Comparison of ENCODE assay signal across 10 mouse cellular contexts in the genomic region with DNA sequence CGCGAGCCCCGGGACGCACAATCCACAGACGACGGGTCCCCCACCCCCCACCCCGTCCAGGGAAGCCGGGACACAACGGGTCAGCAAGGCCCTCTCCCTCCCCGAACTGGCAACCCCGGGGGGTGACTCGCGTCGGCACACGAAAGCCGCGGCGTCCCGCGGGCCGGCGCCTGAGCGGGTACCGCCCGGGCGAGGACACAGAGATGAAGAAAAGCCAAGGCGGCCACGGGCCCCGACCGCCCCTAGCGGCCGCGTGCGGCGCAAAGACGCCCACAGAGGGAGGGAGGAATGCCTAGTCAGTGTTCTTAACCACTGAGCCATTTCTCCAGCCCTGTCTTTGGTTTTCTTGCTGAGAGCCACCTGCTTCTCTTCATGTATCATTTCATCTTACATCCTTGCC. TPM values are rescaled to one million over a fixed set of nuclear protein-coding genes. Genes with fewer than 3 reads are reported as not detected.
A peak's percentile ranks its signal among the peaks of the same experiment; 100 is the strongest.
DNase-seq lines count a peak whose midpoint lies in the region; ATAC-seq and TF ChIP-seq lines count a peak whose summit lies in the region.
"Had no signal": no experiment of that assay in that cellular context is flagged by ENCODE, and none has a peak within 500 bp of the region (broad histone marks: within the 10 kb centered on the region; RNA-seq: fewer than 3 reads in every experiment).

No protein-coding gene starts in this region.

- peak; percentile 92 for DNase-seq in forebrain, postnatal 0 days
- DNase-seq in CD8-positive naive resting alpha-beta T cell, adult 2 months (ENCODE audit: low read depth in 2 of 2, low spot score in 2 of 2) = peak; percentile 70 to 81
- peak; percentile 93 for DNase-seq in brain, embryonic 14.5 days (ENCODE audit: low read depth)
- DNase-seq in gastrocnemius, postnatal 10 days = peak; percentile 87
- DNase-seq in layer of hippocampus, postnatal 36 days = peak; percentile 33 to 46
- DNase-seq in ovary, adult 18-20 months (ENCODE audit: low spot score) = peak; percentile 46
- peak; percentile 67 to 68 for DNase-seq in thymus, adult 18-20 months

- H3K9me3 ChIP-seq in forebrain, postnatal 0 days (ENCODE audit: low read length) = no peaks in the 10 kb centered on the region
- no peaks in the 10 kb centered on the region for H3K9me3 ChIP-seq in forebrain, embryonic 16.5 days (ENCODE audit: control insufficient read depth, low read length)
- H3K9me3 ChIP-seq: embryonic facial prominence, embryonic 12.5 days had no signal

- no peak overlapping the region for H3K27ac ChIP-seq in forebrain, postnatal 0 days (ENCODE audit: low read depth, low read length)
- no peak overlapping the region for H3K27ac ChIP-seq in forebrain, embryonic 16.5 days (ENCODE audit: low read length)
- H3K27ac ChIP-seq: embryonic facial prominence, embryonic 12.5 days had no signal

- no peak overlapping the region for H3K4me2 ChIP-seq in forebrain, postnatal 0 days (ENCODE audit: low read depth)
- H3K4me2 ChIP-seq in forebrain, embryonic 16.5 days (ENCODE audit: low read length) = no peak overlapping the region
- H3K4me2 ChIP-seq: embryonic facial prominence, embryonic 12.5 days had no signal

- H3K9ac ChIP-seq in forebrain, postnatal 0 days = no peak overlapping the region
- no peak overlapping the region for H3K9ac ChIP-seq in forebrain, embryonic 16.5 days (replicated peaks; ENCODE audit: low read depth, low read length)
- H3K9ac ChIP-seq: embryonic facial prominence, embryonic 12.5 days had no signal

- no peak for TF ChIP-seq POLR2A in brain, embryonic 14.5 days (IDR thresholded peaks at IDR 0.05; ENCODE audit: borderline replicate concordance, extremely low read depth, insufficient read depth, insufficient read length, poor library complexity, severe bottlenecking)

- ATAC-seq in forebrain, postnatal 0 days = no peak
- no peak for ATAC-seq in forebrain, embryonic 16.5 days

- H3K4me1 ChIP-seq in forebrain, postnatal 0 days (ENCODE audit: insufficient read depth) = no peaks in the 10 kb centered on the region
- H3K4me1 ChIP-seq in forebrain, embryonic 16.5 days (replicated peaks; ENCODE audit: control insufficient read depth, insufficient read depth, low read length) = no peaks in the 10 kb centered on the region
- H3K4me1 ChIP-seq: embryonic facial prominence, embryonic 12.5 days had no signal

- 18% methylated on average over 36 of the region's 36 CpGs for WGBS in forebrain, postnatal 0 days
- WGBS in forebrain, embryonic 16.5 days = 8% methylated on average over 35 of the region's 36 CpGs

- H3K36me3 ChIP-seq in forebrain, postnatal 0 days (ENCODE audit: insufficient read depth) = no peaks in the 10 kb centered on the region
- no peaks in the 10 kb centered on the region for H3K36me3 ChIP-seq in forebrain, embryonic 16.5 days (ENCODE audit: control insufficient read depth, insufficient read depth)
- H3K36me3 ChIP-seq: embryonic facial prominence, embryonic 12.5 days had no signal

- peaks cover 28% of the 10 kb centered on the region for H3K27me3 ChIP-seq in forebrain, postnatal 0 days (ENCODE audit: insufficient read depth, low read length)
- H3K27me3 ChIP-seq in forebrain, embryonic 16.5 days (replicated peaks; ENCODE audit: control insufficient read depth, insufficient read depth, low read length) = peaks cover 27% of the 10 kb centered on the region

- H3K4me3 ChIP-seq in forebrain, postnatal 0 days (ENCODE audit: low read depth, low read length) = no peak overlapping the region
- no peak overlapping the region for H3K4me3 ChIP-seq in forebrain, embryonic 16.5 days (replicated peaks; ENCODE audit: low read length)
- H3K4me3 ChIP-seq: embryonic facial prominence, embryonic 12.5 days had no signal

- TF ChIP-seq CTCF in forebrain, postnatal 0 days (IDR thresholded peaks at IDR 0.05; ENCODE audit: low read depth) = peak; percentile 79
- peak; percentile 89 for TF ChIP-seq CTCF in brain, embryonic 14.5 days (IDR thresholded peaks at IDR 0.05; ENCODE audit: borderline replicate concordance, extremely low read depth, insufficient read depth, insufficient read length)

RNA-seq across cellular contexts. Expression of gene Rpp21, which starts 26.6 kb away (rescaled TPM):
- total RNA-seq in forebrain, postnatal 0 days (2014; rRNA removed) = 39.2 and 58.2 TPM in 2 replicates
- 139 and 159 TPM in 2 replicates for polyA plus RNA-seq in forebrain, postnatal 0 days (2015; fragmentation: Nextera tagmentation; extraction: Ambion mirVana)
- 84.8 and 99.7 TPM in 2 replicates for polyA plus RNA-seq in forebrain, embryonic 16.5 days (2015; fragmentation: Nextera tagmentation; extraction: Ambion mirVana)
- polyA plus RNA-seq in brain, embryonic 14.5 days (2012; rRNA removed) = 76.1 and 111 TPM in 2 replicates
- total RNA-seq in gastrocnemius, postnatal 10 days (2021) = 10 to 100 TPM; 26.3 to 28.5 TPM
- total RNA-seq in layer of hippocampus, postnatal 36 days (2021) = 10 to 100 TPM; 43.3 to 44.5 TPM

RNA-seq across cellular contexts. Expression of gene Trim39, which starts 40.7 kb away (rescaled TPM):
- total RNA-seq in forebrain, postnatal 0 days (2014; rRNA removed) = 27.1 and 27.8 TPM in 2 replicates
- 7.9 and 11.2 TPM in 2 replicates for polyA plus RNA-seq in forebrain, postnatal 0 days (2015; fragmentation: Nextera tagmentation; extraction: Ambion mirVana)
- 27.9 and 31.8 TPM in 2 replicates for polyA plus RNA-seq in forebrain, embryonic 16.5 days (2015; fragmentation: Nextera tagmentation; extraction: Ambion mirVana)
- 45.9 and 47.9 TPM in 2 replicates for polyA plus RNA-seq in brain, embryonic 14.5 days (2012; rRNA removed)
- total RNA-seq in gastrocnemius, postnatal 10 days (2021) = 1 to 10 TPM; 4.8 to 7.0 TPM
- 10 to 100 TPM; 21.2 to 23.7 TPM for total RNA-seq in layer of hippocampus, postnatal 36 days (2021)

RNA-seq across cellular contexts. Expression of gene H2-T3, which starts 41.2 kb away (rescaled TPM):
- not detected in 2 replicates for total RNA-seq in forebrain, postnatal 0 days (2014; rRNA removed)
- polyA plus RNA-seq in forebrain, postnatal 0 days (2015; fragmentation: Nextera tagmentation; extraction: Ambion mirVana) = not detected in 2 replicates
- polyA plus RNA-seq in forebrain, embryonic 16.5 days (2015; fragmentation: Nextera tagmentation; extraction: Ambion mirVana) = not detected in 2 replicates
- polyA plus RNA-seq in brain, embryonic 14.5 days (2012; rRNA removed) = not detected in 2 replicates
- not detected for total RNA-seq in gastrocnemius, postnatal 10 days (2021)
- not detected for total RNA-seq in layer of hippocampus, postnatal 36 days (2021)
- polyA plus RNA-seq: embryonic facial prominence, embryonic 12.5 days; neural tube, embryonic 14.5 days had no signal

RNA-seq across cellular contexts. Expression of gene H2-M10.2, which starts 55.0 kb away (rescaled TPM):
- total RNA-seq in forebrain, postnatal 0 days (2014; rRNA removed) = not detected in 2 replicates
- polyA plus RNA-seq in forebrain, postnatal 0 days (2015; fragmentation: Nextera tagmentation; extraction: Ambion mirVana) = not detected in 2 replicates
- 0.32 TPM in 1 of 2 replicates, not detected in the other for polyA plus RNA-seq in forebrain, embryonic 16.5 days (2015; fragmentation: Nextera tagmentation; extraction: Ambion mirVana)
- not detected in 2 replicates for polyA plus RNA-seq in brain, embryonic 14.5 days (2012; rRNA removed)
- not detected for total RNA-seq in gastrocnemius, postnatal 10 days (2021)
- not detected for total RNA-seq in layer of hippocampus, postnatal 36 days (2021)
- polyA plus RNA-seq: embryonic facial prominence, embryonic 12.5 days had no signal

Comparison
In these comparisons a context has a peak if more than half of its experiments do, and no peak if none do; other contexts are left out.
1. DNase-seq: peak in every context shown above with its lines; median percentile 93 in brain, embryonic 14.5 days; 92 in forebrain, postnatal 0 days; 87 in gastrocnemius, postnatal 10 days; 76 in CD8-positive naive resting alpha-beta T cell, adult 2 months; 68 in thymus, adult 18-20 months; 46 in ovary, adult 18-20 months; 40 in layer of hippocampus, postnatal 36 days.